Mouse (Mus musculus): ENCODE data around the gene Cysltr1.

DNA sequence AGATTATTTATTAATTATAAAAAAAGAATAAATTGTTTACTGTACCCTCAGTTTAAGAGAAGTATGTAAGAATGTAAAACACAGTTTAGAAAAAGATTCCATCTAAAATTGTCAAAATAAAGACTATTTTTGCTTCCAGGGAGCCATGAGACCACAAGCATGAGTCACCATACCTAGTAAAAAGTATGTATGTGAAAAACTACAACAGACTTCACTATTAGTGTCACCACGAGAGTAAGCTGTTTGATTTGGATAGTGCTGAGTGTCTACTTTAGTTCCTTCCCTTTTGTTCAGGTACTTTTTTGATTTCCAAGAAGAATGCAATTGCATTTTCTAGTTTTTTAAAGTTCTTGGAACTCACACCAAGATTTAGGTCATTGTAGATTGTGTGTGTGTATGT is 19.0 kb upstream of the Cysltr1 start:
- TF ChIP-seq CTCF (conservative IDR thresholded peaks at IDR 0.05; ENCODE audit: low read length) = no peak
- no peak for TF ChIP-seq POU5F1 (IDR thresholded peaks at IDR 0.05; ENCODE audit: borderline replicate concordance, low read length)

Data from E14TG2a.4 (cell line).